Mouse (Mus musculus): Measurements from ENCODE around the gene Wfdc6a.
"Not testable (repeated sequence)": the region's sequence is repeated elsewhere in the genome, so short reads cannot be mapped to it uniquely, and the experiment has no call there.

DNA sequence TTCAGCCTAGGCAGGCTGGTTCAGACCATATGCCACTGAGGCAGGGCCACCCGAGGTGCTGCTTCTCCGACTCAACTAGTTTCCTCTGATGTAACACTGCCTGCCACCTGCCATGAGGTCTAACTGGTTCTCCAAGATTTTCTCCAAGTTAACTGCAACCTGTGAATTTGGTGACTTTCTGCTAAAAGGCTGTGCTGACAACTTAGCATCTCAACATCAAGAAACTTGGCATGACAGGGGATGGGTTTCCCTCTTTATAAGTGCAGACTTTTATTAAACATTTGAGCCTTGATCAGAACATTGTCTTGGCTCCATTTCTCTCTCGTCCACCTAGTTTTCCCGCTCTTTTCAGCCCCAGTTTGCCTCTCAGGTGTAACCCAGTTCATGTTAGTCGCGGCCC lies 11.9 kb downstream of the Wfdc6a start, which contains the start of gene Spint3:
- not testable (repeated sequence) for TF ChIP-seq CTCF, EP300 (IDR thresholded peaks at IDR 0.05; ENCODE audit: low read depth)

Data from liver, embryonic 14.5 days (tissue).